Mouse (Mus musculus) ES-E14 (cell line): Measurements from ENCODE around the gene Traip. TPM values are rescaled to one million over a fixed set of nuclear protein-coding genes. Genes with fewer than 3 reads are reported as not detected.

Experiments
- DNase-seq: peaks from one replicate; pipeline ENCODE4 v3.0.0-alpha.2; 2013; ENCODE audit warnings: low read depth, low spot score
- H3K27ac ChIP-seq: 2 replicates; pipeline ENCODE4 v1.5.1; 2012; ENCODE audit warnings: low read depth, mild to moderate bottlenecking, low read length, moderate library complexity, mixed read lengths; ENCODE audit not compliant: poor library complexity, insufficient read depth, severe bottlenecking
- H3K36me3 ChIP-seq: 2 replicates; pipeline ENCODE4 v1.6.1; 2012; ENCODE audit warnings: mild to moderate bottlenecking, low read length, moderate library complexity, mixed read lengths; ENCODE audit not compliant: control insufficient read depth, poor library complexity, insufficient read depth, severe bottlenecking
- H3K4me1 ChIP-seq, 2 experiments: fragments of 150-350 bp in 1 of 2; sonication (generic) in 1 of 2; 2 replicates each; pipeline ENCODE4 v1.6.1; 2012; ENCODE audit warnings: low read length in 2 of 2, mild to moderate bottlenecking in 1 of 2, mixed read lengths in 1 of 2; ENCODE audit not compliant: control insufficient read depth in 2 of 2, insufficient read depth in 2 of 2, poor library complexity in 1 of 2
- H3K4me3 ChIP-seq, 2 experiments: fragments of 150-350 bp in 1 of 2; sonication (generic) in 1 of 2; 2 replicates each; pipeline ENCODE4 v1.5.1; 2012; ENCODE audit warnings: low read length in 2 of 2, low read depth in 1 of 2, mild to moderate bottlenecking in 1 of 2, mixed read lengths in 1 of 2; ENCODE audit not compliant: insufficient read depth in 1 of 2, poor library complexity in 1 of 2, severe bottlenecking in 1 of 2
- H3K9ac ChIP-seq: 2 replicates; pipeline ENCODE4 v1.6.1; 2012; ENCODE audit warnings: low read depth, mild to moderate bottlenecking, low read length, mixed read lengths; ENCODE audit not compliant: poor library complexity, insufficient read depth, severe bottlenecking
- H3K9me3 ChIP-seq: fragments of 150-350 bp; sonication (generic); 2 replicates; pipeline ENCODE4 v1.6.1; 2012; ENCODE audit warnings: low read depth, mild to moderate bottlenecking, low read length; ENCODE audit not compliant: control insufficient read depth, insufficient read depth
- CHD2 ChIP-seq: IDR thresholded peaks from 2 replicates; pipeline ENCODE4 v1.6.1; 2014; ENCODE audit warnings: mild to moderate bottlenecking, low read depth, low read length, inconsistent platforms
- HCFC1 ChIP-seq: IDR thresholded peaks from 2 replicates; pipeline ENCODE4 v1.6.1; 2012; ENCODE audit warnings: low read length, inconsistent platforms, borderline replicate concordance; ENCODE audit not compliant: insufficient read depth
- MAFK ChIP-seq: IDR thresholded peaks from 2 replicates; pipeline ENCODE4 v1.6.1; 2014; ENCODE audit warnings: mild to moderate bottlenecking, low read depth, low read length, inconsistent platforms; ENCODE audit not compliant: insufficient read depth
- ZC3H11A ChIP-seq: IDR thresholded peaks from 2 replicates; pipeline ENCODE4 v1.6.1; 2012; ENCODE audit warnings: low read depth, mild to moderate bottlenecking, inconsistent platforms, low read length, borderline replicate concordance
- ZNF384 ChIP-seq: IDR thresholded peaks from 2 replicates; pipeline ENCODE4 v1.6.1; 2012; ENCODE audit warnings: low read depth, low read length, inconsistent platforms
- in situ Hi-C, 2 experiments: fragments of 600-800 bp; cut with MboI; formaldehyde crosslinking; loops; one replicate each; pipeline ENCODE4 v1.15.1; 2025; ENCODE audit warnings: low sequenced_read_pairs in 2 of 2, inconsistent platforms in 1 of 2; ENCODE audit not compliant: unreplicated experiment in 2 of 2
- total RNA-seq: library from RNA; depleted of rRNA; stranded (reverse); fragments of 300-350 nt; gene quantifications from 2 replicates; pipeline ENCODE4 v1.2.3, GENCODE M21; 2012

Gene Traip
- total RNA-seq, 1 experiment: 43.7 TPM

DNA sequence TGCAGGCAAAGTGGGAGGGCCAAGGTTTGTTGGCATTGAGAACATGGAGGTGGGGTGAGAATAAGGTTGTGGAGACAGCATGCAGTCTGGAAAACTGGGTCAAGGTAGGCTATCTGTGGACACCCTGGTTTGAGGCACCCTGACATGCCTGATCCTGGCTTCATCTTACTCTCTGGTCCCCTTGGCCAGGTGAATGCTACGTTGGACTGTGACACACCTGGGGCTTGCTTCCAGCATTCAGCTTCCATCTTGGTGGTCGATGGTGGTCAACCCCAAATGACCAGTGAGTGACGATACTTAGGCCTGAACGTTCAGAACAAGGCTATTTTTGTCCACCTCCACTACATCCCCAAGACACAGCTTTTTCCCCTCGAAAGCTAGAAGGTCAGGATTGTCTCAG, 46.1 kb downstream of the Traip start, which contains the start of gene Gm20662:
TSS of gene Gm20662 (plus strand) at position 301 of the 400 bp plus-strand sequence.
- no peak for DNase-seq
- no peaks in the 10 kb centered on the region for H3K9me3 ChIP-seq
- H3K36me3 ChIP-seq: no peaks in the 10 kb centered on the region
- in situ Hi-C loops: no loop called here
- TF ChIP-seq CHD2 (no peak), ZNF384 (no peak), MAFK (no peak), HCFC1 (no peak), ZC3H11A (no peak)
- peaks cover 2 to 5% of the 10 kb centered on the region in 2 experiments; a peak in 1 of 4 replicates for H3K4me1 ChIP-seq
- no peak within 1 kb of the TSS for H3K27ac ChIP-seq
- H3K9ac ChIP-seq: peak within 1 kb of the TSS; percentile 41; the same call in 1 of the 2 replicates
- peak within 1 kb of the TSS; percentile 10 to 26; a peak in 2 of 4 replicates for H3K4me3 ChIP-seq

DNA sequence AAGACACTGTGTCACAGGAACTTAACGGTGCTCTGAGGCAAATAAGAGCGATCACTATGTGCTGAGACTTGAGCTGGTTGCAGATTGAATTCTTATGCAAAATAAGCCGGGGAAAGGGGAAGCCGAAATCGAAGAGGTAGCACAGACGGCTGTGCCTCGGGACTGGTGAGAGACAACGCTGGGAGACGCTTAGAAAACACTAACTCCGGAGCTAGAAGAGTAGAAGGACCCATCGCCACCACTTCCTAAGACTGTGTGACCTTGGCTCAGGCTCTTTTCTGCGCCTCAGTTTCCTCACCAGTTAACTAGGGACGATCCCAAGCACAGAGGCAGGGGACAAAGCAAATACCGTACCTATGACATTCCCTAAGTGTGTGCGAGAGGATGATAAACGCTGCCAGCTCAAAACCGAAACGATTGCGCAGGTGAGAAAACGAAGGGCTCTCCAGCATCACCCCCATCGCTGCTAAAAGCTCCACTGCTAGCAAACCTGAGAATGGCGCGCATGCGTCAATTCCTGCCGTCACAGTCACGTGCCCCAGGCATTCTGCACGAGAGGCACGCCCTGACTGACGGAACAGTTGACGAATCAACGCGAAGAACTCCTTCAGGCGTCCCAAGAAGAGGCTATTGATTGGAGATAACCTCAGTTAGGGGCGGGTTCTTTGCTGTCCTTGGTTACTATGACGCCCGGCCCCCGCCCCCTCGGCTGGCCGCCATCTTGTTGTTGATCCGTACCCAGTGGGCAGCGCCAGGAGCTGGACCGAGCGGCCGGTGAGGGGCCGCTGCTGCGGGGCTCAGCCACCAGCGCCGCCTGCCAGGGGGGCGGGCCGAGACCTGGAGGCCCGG, 52.2 kb downstream of the Traip start, which contains the start of gene Ip6k1:
TSS of gene Ip6k1 (plus strand) at position 580 of the 849 bp plus-strand sequence.
- Histone ChIP-seq H3K9me3 (no peaks in the 10 kb centered on the region), H3K4me3 (peak within 1 kb of the TSS; percentile 87 to 93), H3K4me1 (0 out of 4 replicates have a peak, but pooled peaks cover 0 to 3% of the 10 kb centered on the region in 2 experiments), H3K27ac (peak within 1 kb of the TSS; percentile 79), H3K9ac (peak within 1 kb of the TSS; percentile 92), H3K36me3 (no peaks in the 10 kb centered on the region)
- peak; percentile 100 for DNase-seq
- in situ Hi-C loops: no loop called here
- no peak for TF ChIP-seq ZNF384
- TF ChIP-seq MAFK: no peak
- TF ChIP-seq ZC3H11A: no peak
- TF ChIP-seq CHD2: peak; percentile 87
- no peak for TF ChIP-seq HCFC1

DNA sequence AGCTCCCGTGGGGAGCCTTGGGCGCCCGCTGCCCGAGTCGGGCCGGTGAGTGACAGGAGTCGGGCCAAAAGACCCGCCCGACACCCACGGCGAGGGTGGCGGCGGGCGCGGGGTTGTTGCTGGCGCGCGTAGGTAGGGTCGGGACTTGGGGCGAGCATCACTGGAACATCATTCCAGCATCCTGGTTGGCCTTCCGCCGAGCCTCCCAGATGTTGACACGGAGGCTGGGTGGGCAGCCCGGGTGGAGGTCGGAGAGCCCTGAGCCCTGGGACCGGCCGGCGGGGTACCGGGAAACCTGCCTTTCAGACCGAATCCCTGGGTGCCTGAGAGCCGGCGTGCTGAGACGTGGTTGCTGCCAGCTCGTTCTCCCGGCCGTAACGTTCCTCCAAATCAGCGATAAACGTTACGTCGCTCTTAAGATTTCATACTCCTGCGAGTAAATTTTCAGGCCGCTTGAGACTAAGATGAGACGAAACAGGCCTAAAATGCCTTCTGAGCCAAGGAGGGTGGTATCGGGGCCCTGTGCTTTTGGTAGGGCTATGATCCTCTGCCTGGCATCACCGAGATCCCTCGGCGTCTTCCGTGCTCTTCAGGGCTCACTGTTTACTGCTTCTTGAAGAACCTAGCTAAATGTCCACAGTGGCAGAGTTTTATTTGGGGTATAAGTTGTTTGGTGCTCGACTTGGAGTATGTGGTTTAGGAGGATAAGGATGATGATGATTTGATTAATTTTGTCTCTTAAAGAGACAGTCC, 53.0 kb downstream of the Traip start:
- peak overlapping the region; percentile 92 for H3K9ac ChIP-seq
- no peaks in the 10 kb centered on the region for H3K36me3 ChIP-seq
- DNase-seq: no peak
- no peak overlapping the region for H3K27ac ChIP-seq
- in situ Hi-C loops: no loop called here
- TF ChIP-seq MAFK (no peak), ZC3H11A (no peak), CHD2 (no peak), HCFC1 (no peak), ZNF384 (no peak)
- peak overlapping the region; percentile 87 to 93 for H3K4me3 ChIP-seq
- H3K9me3 ChIP-seq: no peaks in the 10 kb centered on the region
- H3K4me1 ChIP-seq: peaks cover 0 to 3% of the 10 kb centered on the region in 2 experiments; a peak in 2 of 4 replicates

DNA sequence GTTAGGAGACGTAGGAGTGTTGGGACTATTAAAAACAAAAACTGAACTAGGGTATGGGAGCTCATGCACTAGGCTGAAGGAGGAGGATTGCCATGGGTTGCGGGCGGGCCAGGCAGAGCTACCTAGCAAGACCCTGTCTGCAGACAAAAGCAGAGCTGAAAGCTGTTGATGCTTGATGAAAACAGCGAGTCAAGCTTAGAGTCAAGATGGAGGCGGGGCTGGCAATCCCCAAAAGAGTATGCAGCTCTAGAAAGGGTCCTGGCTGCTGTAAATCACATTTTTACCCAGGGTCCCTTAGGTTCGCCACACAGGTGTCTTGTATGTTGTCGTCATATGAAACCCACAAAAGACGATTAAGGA, 53.6 kb downstream of the Traip start:
- H3K4me1 ChIP-seq: peaks cover 0 to 8% of the 10 kb centered on the region in 2 experiments; a peak in 2 of 4 replicates
- in situ Hi-C loops: no loop called here
- peak overlapping the region; percentile 87 to 93 for H3K4me3 ChIP-seq
- no peak overlapping the region for H3K27ac ChIP-seq
- H3K9me3 ChIP-seq: no peaks in the 10 kb centered on the region
- TF ChIP-seq CHD2 (no peak), ZNF384 (no peak), MAFK (no peak), HCFC1 (no peak), ZC3H11A (no peak)
- H3K9ac ChIP-seq: peak overlapping the region; percentile 92
- H3K36me3 ChIP-seq: no peaks in the 10 kb centered on the region
- no peak for DNase-seq
